ENCODE assay signal across 15 mouse cellular contexts in the genomic region with DNA sequence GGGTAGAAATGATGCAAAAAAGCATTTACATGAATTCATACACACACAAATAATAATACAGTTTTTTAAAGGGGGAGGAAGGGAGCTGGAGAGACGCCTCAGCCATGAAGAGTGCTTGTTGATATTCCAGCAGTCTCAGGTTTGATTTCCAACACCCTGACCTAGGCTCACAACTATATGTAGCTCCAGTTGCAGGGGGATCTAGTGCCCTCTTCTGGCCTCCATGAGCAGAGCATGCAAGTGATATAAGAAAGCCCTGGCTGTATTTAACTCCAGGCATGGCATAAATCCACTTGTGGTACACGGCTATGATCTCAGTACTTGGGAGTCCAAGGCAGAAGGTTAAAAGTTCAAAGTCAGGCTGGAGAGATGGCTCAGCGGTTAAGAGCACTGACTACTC. TPM values are rescaled to one million over a fixed set of nuclear protein-coding genes. Genes with fewer than 3 reads are reported as not detected.
DNase-seq lines count a peak whose midpoint lies in the region; ATAC-seq and TF ChIP-seq lines count a peak whose summit lies in the region.
"Had no signal": no experiment of that assay in that cellular context is flagged by ENCODE, and none has a peak within 500 bp of the region (broad histone marks: within the 10 kb centered on the region; RNA-seq: fewer than 3 reads in every experiment).

No protein-coding gene starts in this region.

- H3K27ac ChIP-seq in limb, embryonic 14.5 days (replicated peaks; ENCODE audit: low read depth, low read length), result no peak overlapping the region
- no peak overlapping the region for H3K27ac ChIP-seq in limb, embryonic 10.5 days
- no peak overlapping the region for H3K27ac ChIP-seq in CH12.LX (ENCODE audit: insufficient read depth, low read depth)
- no peak overlapping the region for H3K27ac ChIP-seq in cortical plate, adult 2 months (ENCODE audit: insufficient read depth, low read length)
- H3K27ac ChIP-seq in hindbrain, embryonic 16.5 days (ENCODE audit: low read depth, low read length), result no peak overlapping the region
- H3K27ac ChIP-seq in forebrain, embryonic 15.5 days (replicated peaks), result no peak overlapping the region
- H3K27ac ChIP-seq: forebrain, embryonic 13.5 days had no signal

- peak; percentile 6 for TF ChIP-seq RAD21 in CH12.LX (IDR thresholded peaks at IDR 0.05; ENCODE audit: low read depth, low read length)

- ATAC-seq in limb, embryonic 14.5 days (ENCODE audit: low FRiP score, low read depth), result no peak
- no peak for ATAC-seq in hindbrain, embryonic 16.5 days
- no peak for ATAC-seq in forebrain, embryonic 15.5 days (replicated peaks)
- ATAC-seq: forebrain, embryonic 13.5 days; liver, postnatal 0 days had no signal

- no peaks in the 10 kb centered on the region for H3K79me2 ChIP-seq in CH12.LX (replicated peaks; ENCODE audit: control insufficient read depth, extremely low read depth, insufficient read depth, poor library complexity, severe bottlenecking)

- WGBS in limb, embryonic 14.5 days, result 75% methylated on average over 3 of the region's 3 CpGs
- 75% methylated on average over 3 of the region's 3 CpGs for WGBS in limb, embryonic 10.5 days
- 76% methylated on average over 3 of the region's 3 CpGs for WGBS in hindbrain, embryonic 16.5 days
- 79% methylated on average over 3 of the region's 3 CpGs for WGBS in forebrain, embryonic 15.5 days

- in situ Hi-C loops in CH12.LX (cut with MboI; ENCODE audit: low pct_ligation_motif_present, low pct_unique_long_range_greater_than_20kb, low sequenced_read_pairs), result no loop called here

- DNase-seq in cerebellum, postnatal 10 days, result peak; percentile 5 to 9
- no peak for DNase-seq in cerebellum, adult 11 months
- DNase-seq in limb, embryonic 14.5 days (ENCODE audit: low spot score), result peak; percentile 2
- no peak for DNase-seq in limb, embryonic 10.5 days (ENCODE audit: low spot score)
- peak; percentile 27 for DNase-seq in CH12.LX (ENCODE audit: extremely low read depth)
- DNase-seq: heart, postnatal 14 days; liver, postnatal 0 days had no signal

- no peaks in the 10 kb centered on the region for H3K4me1 ChIP-seq in limb, embryonic 14.5 days (ENCODE audit: control insufficient read depth, insufficient read depth, low read length)
- no peaks in the 10 kb centered on the region for H3K4me1 ChIP-seq in limb, embryonic 10.5 days
- no peaks in the 10 kb centered on the region for H3K4me1 ChIP-seq in CH12.LX (ENCODE audit: control insufficient read depth in 1 of 2, insufficient read depth in 2 of 2)
- no peaks in the 10 kb centered on the region for H3K4me1 ChIP-seq in cortical plate, adult 2 months (ENCODE audit: control insufficient read depth, insufficient read depth, low read length)
- no peaks in the 10 kb centered on the region for H3K4me1 ChIP-seq in hindbrain, embryonic 16.5 days (ENCODE audit: control insufficient read depth, insufficient read depth, low read depth, low read length)
- H3K4me1 ChIP-seq in forebrain, embryonic 15.5 days, result no peaks in the 10 kb centered on the region
- H3K4me1 ChIP-seq: forebrain, embryonic 13.5 days had no signal

- no peaks in the 10 kb centered on the region for H3K36me3 ChIP-seq in limb, embryonic 14.5 days (ENCODE audit: control insufficient read depth, insufficient read depth, low read length)
- H3K36me3 ChIP-seq in limb, embryonic 10.5 days, result no peaks in the 10 kb centered on the region
- H3K36me3 ChIP-seq in CH12.LX (replicated peaks in 1 of 2; ENCODE audit: control insufficient read depth in 1 of 2, insufficient read depth in 1 of 2, low read length in 1 of 2), result no peaks in the 10 kb centered on the region
- H3K36me3 ChIP-seq in hindbrain, embryonic 16.5 days (ENCODE audit: control insufficient read depth, insufficient read depth, low read length), result no peaks in the 10 kb centered on the region
- H3K36me3 ChIP-seq in forebrain, embryonic 15.5 days, result no peaks in the 10 kb centered on the region

- no peak overlapping the region for H3K4me3 ChIP-seq in limb, embryonic 14.5 days (replicated peaks; ENCODE audit: low read length)
- H3K4me3 ChIP-seq in limb, embryonic 10.5 days, result no peak overlapping the region
- no peak overlapping the region for H3K4me3 ChIP-seq in CH12.LX (replicated peaks in 1 of 3; ENCODE audit: low read depth in 2 of 3, low read length in 2 of 3, poor library complexity in 1 of 3)
- H3K4me3 ChIP-seq in cortical plate, adult 2 months (ENCODE audit: insufficient read depth, low read length), result no peak overlapping the region
- H3K4me3 ChIP-seq in hindbrain, embryonic 16.5 days (ENCODE audit: low read length), result no peak overlapping the region
- no peak overlapping the region for H3K4me3 ChIP-seq in forebrain, embryonic 15.5 days
- H3K4me3 ChIP-seq: forebrain, embryonic 13.5 days had no signal

- no peaks in the 10 kb centered on the region for H3K9me3 ChIP-seq in limb, embryonic 14.5 days (ENCODE audit: control insufficient read depth, low read length)
- no peaks in the 10 kb centered on the region for H3K9me3 ChIP-seq in limb, embryonic 10.5 days (replicated peaks)
- peaks cover 3% of the 10 kb centered on the region for H3K9me3 ChIP-seq in CH12.LX (replicated peaks; ENCODE audit: low read length)
- peaks cover 3% of the 10 kb centered on the region; the same call in 1 of the 2 replicates for H3K9me3 ChIP-seq in hindbrain, embryonic 16.5 days (ENCODE audit: control insufficient read depth, low read length)
- no peaks in the 10 kb centered on the region for H3K9me3 ChIP-seq in forebrain, embryonic 15.5 days

- no peak overlapping the region for H3K9ac ChIP-seq in limb, embryonic 14.5 days (ENCODE audit: low read depth, low read length, severe bottlenecking)
- H3K9ac ChIP-seq in CH12.LX (ENCODE audit: insufficient read depth, low read depth), result no peak overlapping the region
- H3K9ac ChIP-seq in hindbrain, embryonic 16.5 days (ENCODE audit: low read depth, low read length), result no peak overlapping the region
- no peak overlapping the region for H3K9ac ChIP-seq in forebrain, embryonic 15.5 days (replicated peaks)
- H3K9ac ChIP-seq: forebrain, embryonic 13.5 days; liver, postnatal 0 days had no signal

- no peak for TF ChIP-seq EP300 in CH12.LX (IDR thresholded peaks at IDR 0.05; ENCODE audit: low read length)

- no peaks in the 10 kb centered on the region for H3K27me3 ChIP-seq in limb, embryonic 14.5 days (ENCODE audit: control insufficient read depth, insufficient read depth, low read length)
- peaks cover 14% of the 10 kb centered on the region for H3K27me3 ChIP-seq in limb, embryonic 10.5 days (ENCODE audit: low read depth, poor library complexity, severe bottlenecking)
- H3K27me3 ChIP-seq in CH12.LX (replicated peaks), result no peaks in the 10 kb centered on the region
- H3K27me3 ChIP-seq in hindbrain, embryonic 16.5 days (replicated peaks; ENCODE audit: control insufficient read depth, insufficient read depth, low read length), result no peaks in the 10 kb centered on the region
- no peaks in the 10 kb centered on the region for H3K27me3 ChIP-seq in forebrain, embryonic 15.5 days
- H3K27me3 ChIP-seq: forebrain, embryonic 13.5 days had no signal

- no peak overlapping the region for H3K4me2 ChIP-seq in limb, embryonic 14.5 days (replicated peaks; ENCODE audit: low read depth, low read length, severe bottlenecking)
- H3K4me2 ChIP-seq in CH12.LX (ENCODE audit: insufficient read depth, low read depth, poor library complexity, severe bottlenecking), result no peak overlapping the region
- H3K4me2 ChIP-seq in hindbrain, embryonic 16.5 days (ENCODE audit: low read length), result no peak overlapping the region
- no peak overlapping the region for H3K4me2 ChIP-seq in forebrain, embryonic 15.5 days (replicated peaks)
- H3K4me2 ChIP-seq: forebrain, embryonic 13.5 days had no signal

- dilution Hi-C loops in CH12.LX (cut with MboI; ENCODE audit: extremely low pct_ligation_motif_present, extremely low pct_unique_long_range_greater_than_20kb, low sequenced_read_pairs), result no loop called here

- no peak for TF ChIP-seq POLR2A in limb, embryonic 14.5 days (IDR thresholded peaks at IDR 0.05; ENCODE audit: borderline replicate concordance, extremely low read depth, insufficient read depth, insufficient read length)
- TF ChIP-seq POLR2A in CH12.LX (IDR thresholded peaks at IDR 0.05; ENCODE audit: low read depth, low read length), result no peak
- TF ChIP-seq POLR2A in cortical plate, adult 2 months (IDR thresholded peaks at IDR 0.05; ENCODE audit: extremely low read depth, insufficient read depth, low read length), result no peak

- peak; percentile 23 to 47; a peak in 3 of 4 replicates for TF ChIP-seq CTCF in CH12.LX (conservative IDR thresholded peaks at IDR 0.05 in 1 of 2, IDR thresholded peaks at IDR 0.05 in 1 of 2; ENCODE audit: low read depth in 2 of 2, low read length in 2 of 2)
- TF ChIP-seq CTCF in cortical plate, adult 2 months (IDR thresholded peaks at IDR 0.05; ENCODE audit: extremely low read depth, insufficient read depth, low read length), result peak; percentile 17; the same call in 1 of the 2 replicates

RNA-seq across cellular contexts. Expression of gene Prr23a3, which starts 1.1 kb away (rescaled TPM):
- polyA plus RNA-seq in limb, embryonic 14.5 days (2012; rRNA removed), result 0.04 TPM in 1 of 2 replicates, not detected in the other
- not detected in 2 replicates for polyA plus RNA-seq in limb, embryonic 14.5 days (2014; fragmentation: Nextera tagmentation; extraction: Ambion mirVana)
- polyA plus RNA-seq in limb, embryonic 10.5 days (2016; fragmentation: Nextera tagmentation; extraction: Ambion mirVana), result 0.10 and 0.31 TPM in 2 replicates
- total RNA-seq in CH12.LX (2012; rRNA removed) (not detected in 2 replicates), CH12.LX (2014; rRNA removed) (not detected in 2 replicates)
- polyA plus RNA-seq in CH12.LX (2012; ENCODE audit: insufficient read length, low read depth), result not detected in 2 replicates
- not detected in 2 replicates for polyA plus RNA-seq in cortical plate, adult 2 months (2012; rRNA removed)
- 0.16 TPM in 1 of 2 replicates, not detected in the other for polyA plus RNA-seq in hindbrain, embryonic 16.5 days (2015; fragmentation: Nextera tagmentation; extraction: Ambion mirVana)
- not detected in 2 replicates for polyA plus RNA-seq in forebrain, embryonic 15.5 days (2015; fragmentation: Nextera tagmentation; extraction: Ambion mirVana)
- total RNA-seq: common myeloid progenitor, adult 5-6 weeks; heart, postnatal 14 days; left cerebral cortex, adult 8-10 months had no signal
- polyA plus RNA-seq: forebrain, embryonic 13.5 days; gonadal fat pad, adult 2 months; kidney, embryonic 16.5 days; liver, postnatal 0 days had no signal

RNA-seq across cellular contexts. Expression of gene Prr23a2, which starts 7.2 kb away (rescaled TPM):
- polyA plus RNA-seq in limb, embryonic 14.5 days (2012; rRNA removed), result not detected in 2 replicates
- polyA plus RNA-seq in limb, embryonic 14.5 days (2014; fragmentation: Nextera tagmentation; extraction: Ambion mirVana), result not detected in 2 replicates
- not detected in 2 replicates for polyA plus RNA-seq in limb, embryonic 10.5 days (2016; fragmentation: Nextera tagmentation; extraction: Ambion mirVana)
- total RNA-seq in CH12.LX (2012; rRNA removed) (not detected in 2 replicates), CH12.LX (2014; rRNA removed) (not detected in 2 replicates)
- not detected in 2 replicates for polyA plus RNA-seq in CH12.LX (2012; ENCODE audit: insufficient read length, low read depth)
- not detected in 2 replicates for polyA plus RNA-seq in cortical plate, adult 2 months (2012; rRNA removed)
- polyA plus RNA-seq in hindbrain, embryonic 16.5 days (2015; fragmentation: Nextera tagmentation; extraction: Ambion mirVana), result not detected in 2 replicates
- polyA plus RNA-seq in forebrain, embryonic 15.5 days (2015; fragmentation: Nextera tagmentation; extraction: Ambion mirVana), result not detected in 2 replicates
- total RNA-seq: common myeloid progenitor, adult 5-6 weeks; heart, postnatal 14 days; left cerebral cortex, adult 8-10 months had no signal
- polyA plus RNA-seq: forebrain, embryonic 13.5 days; gonadal fat pad, adult 2 months; kidney, embryonic 16.5 days; liver, postnatal 0 days had no signal

RNA-seq across cellular contexts. Expression of gene Prr23a1, which starts 21.2 kb away (rescaled TPM):
- not detected in 2 replicates for polyA plus RNA-seq in limb, embryonic 14.5 days (2012; rRNA removed)
- polyA plus RNA-seq in limb, embryonic 14.5 days (2014; fragmentation: Nextera tagmentation; extraction: Ambion mirVana), result not detected in 2 replicates
- not detected in 2 replicates for polyA plus RNA-seq in limb, embryonic 10.5 days (2016; fragmentation: Nextera tagmentation; extraction: Ambion mirVana)
- not detected in 2 replicates for total RNA-seq in CH12.LX (2012; rRNA removed)
- not detected in 2 replicates for total RNA-seq in CH12.LX (2014; rRNA removed)
- polyA plus RNA-seq in CH12.LX (2012; ENCODE audit: insufficient read length, low read depth), result not detected in 2 replicates
- polyA plus RNA-seq in cortical plate, adult 2 months (2012; rRNA removed), result not detected in 2 replicates
- 0.18 TPM in 1 of 2 replicates, not detected in the other for polyA plus RNA-seq in hindbrain, embryonic 16.5 days (2015; fragmentation: Nextera tagmentation; extraction: Ambion mirVana)
- 0.22 TPM in 1 of 2 replicates, not detected in the other for polyA plus RNA-seq in forebrain, embryonic 15.5 days (2015; fragmentation: Nextera tagmentation; extraction: Ambion mirVana)
- total RNA-seq: common myeloid progenitor, adult 5-6 weeks; heart, postnatal 14 days; left cerebral cortex, adult 8-10 months had no signal
- polyA plus RNA-seq: forebrain, embryonic 13.5 days; gonadal fat pad, adult 2 months; kidney, embryonic 16.5 days; liver, postnatal 0 days had no signal

RNA-seq across cellular contexts. Expression of gene 7420426K07Rik, which starts 39.5 kb away (rescaled TPM):
- not detected in 2 replicates for polyA plus RNA-seq in limb, embryonic 14.5 days (2012; rRNA removed)
- not detected in 2 replicates for polyA plus RNA-seq in limb, embryonic 14.5 days (2014; fragmentation: Nextera tagmentation; extraction: Ambion mirVana)
- not detected in 2 replicates for polyA plus RNA-seq in limb, embryonic 10.5 days (2016; fragmentation: Nextera tagmentation; extraction: Ambion mirVana)
- total RNA-seq in CH12.LX (2012; rRNA removed), result not detected in 2 replicates
- total RNA-seq in CH12.LX (2014; rRNA removed), result not detected in 2 replicates
- polyA plus RNA-seq in CH12.LX (2012; ENCODE audit: insufficient read length, low read depth), result not detected in 2 replicates
- not detected in 2 replicates for polyA plus RNA-seq in cortical plate, adult 2 months (2012; rRNA removed)
- not detected in 2 replicates for polyA plus RNA-seq in hindbrain, embryonic 16.5 days (2015; fragmentation: Nextera tagmentation; extraction: Ambion mirVana)
- not detected in 2 replicates for polyA plus RNA-seq in forebrain, embryonic 15.5 days (2015; fragmentation: Nextera tagmentation; extraction: Ambion mirVana)
- total RNA-seq: common myeloid progenitor, adult 5-6 weeks; heart, postnatal 14 days; left cerebral cortex, adult 8-10 months had no signal
- polyA plus RNA-seq: forebrain, embryonic 13.5 days; gonadal fat pad, adult 2 months; kidney, embryonic 16.5 days; liver, postnatal 0 days had no signal

Comparison
In these comparisons a context has a peak if more than half of its experiments do, and no peak if none do; other contexts are left out.
1. DNase-seq: peak in cerebellum, postnatal 10 days (2 of 2), limb, embryonic 14.5 days (single experiment) and CH12.LX (single experiment); none in cerebellum, adult 11 months (single experiment) and limb, embryonic 10.5 days (single experiment).